Mouse (Mus musculus) midbrain, embryonic 11.5 days (tissue): ENCODE results near the gene Itih5. TPM values are rescaled to one million over a fixed set of nuclear protein-coding genes. Genes with fewer than 3 reads are reported as not detected.

Experiments used
- ATAC-seq: fragments of 200-750 bp; cut with Nextera tagmentation; 2 replicates; pipeline ENCODE4 v1.8.0; 2017; ENCODE audit warnings: moderate TSS enrichment, moderate library complexity; ENCODE audit not compliant: low FRiP score
- DNase-seq: peaks from one replicate; pipeline ENCODE4 v3.0.0; 2015; ENCODE audit warnings: low spot score; ENCODE audit errors: missing footprints
- H3K27ac ChIP-seq: fragments of 300-500 bp; sonication (generic); 2 replicates; pipeline ENCODE4 v1.5.1; 2014; ENCODE audit warnings: low read depth, low read length
- H3K27me3 ChIP-seq: fragments of 300-500 bp; sonication (generic); 2 replicates; pipeline ENCODE4 v1.6.1; 2014; ENCODE audit warnings: mild to moderate bottlenecking, low read length, moderate library complexity, mixed read lengths; ENCODE audit not compliant: control insufficient read depth, insufficient read depth
- H3K36me3 ChIP-seq: fragments of 300-500 bp; sonication (generic); 2 replicates; pipeline ENCODE4 v1.6.1; 2014; ENCODE audit warnings: mild to moderate bottlenecking, low read length, moderate library complexity, mixed read lengths; ENCODE audit not compliant: control insufficient read depth, insufficient read depth
- H3K4me1 ChIP-seq: fragments of 300-500 bp; sonication (generic); 2 replicates; pipeline ENCODE4 v1.6.1; 2014; ENCODE audit warnings: low read length; ENCODE audit not compliant: control insufficient read depth, insufficient read depth
- H3K4me2 ChIP-seq: fragments of 300-500 bp; sonication (generic); 2 replicates; pipeline ENCODE4 v1.6.1; 2014; ENCODE audit warnings: mild to moderate bottlenecking, moderate library complexity
- H3K4me3 ChIP-seq: fragments of 300-500 bp; sonication (generic); 2 replicates; pipeline ENCODE4 v1.5.1; 2014; ENCODE audit warnings: low read depth, low read length
- H3K9ac ChIP-seq: fragments of 300-500 bp; sonication (generic); 2 replicates; pipeline ENCODE4 v1.6.1; 2014; ENCODE audit warnings: low read length
- H3K9me3 ChIP-seq: fragments of 300-500 bp; sonication (generic); 2 replicates; pipeline ENCODE4 v1.6.1; 2016; ENCODE audit warnings: low read length; ENCODE audit not compliant: control insufficient read depth
- WGBS: fragments of 180-500 bp; shearing (Covaris S2); extraction: QIAGEN DNeasy Blood & Tissue Kit; methylation state at CpG from one replicate; pipeline ENCODE4 v1.1.7; 2014; 5-methylcytosine and 5-hydroxymethylcytosine counted together
- polyA plus RNA-seq: library from polyadenylated mRNA; unstranded; fragments of >200 nt; fragmentation: Nextera tagmentation; extraction: Ambion mirVana; gene quantifications from 2 replicates; pipeline ENCODE4 v1.2.1, GENCODE M21; 2014

Itih5 gene
- polyA plus RNA-seq, 1 experiment from 2014 or later: 7.4 TPM

GRCm38 (mm10) chr2:10204301-10204700, 50.9 kb downstream of the Itih5 start:
- H3K36me3 ChIP-seq: no peaks in the 10 kb centered on the region
- no peaks in the 10 kb centered on the region for H3K27me3 ChIP-seq
- peak; percentile 17 for DNase-seq
- no peak for ATAC-seq
- no peak overlapping the region for H3K4me3 ChIP-seq
- no peak overlapping the region for H3K27ac ChIP-seq
- 88% methylated on average over 3 of the region's 3 CpGs for WGBS
- H3K4me2 ChIP-seq: no peak overlapping the region
- no peaks in the 10 kb centered on the region for H3K9me3 ChIP-seq
- H3K9ac ChIP-seq: no peak overlapping the region
- H3K4me1 ChIP-seq: no peaks in the 10 kb centered on the region

GRCm38 (mm10) chr2:10213468-10213867, 60.1 kb downstream of the Itih5 start:
- no peak overlapping the region for H3K4me2 ChIP-seq
- H3K4me3 ChIP-seq: no peak overlapping the region
- no peak overlapping the region for H3K27ac ChIP-seq
- no peaks in the 10 kb centered on the region for H3K9me3 ChIP-seq
- DNase-seq: no peak
- no peaks in the 10 kb centered on the region for H3K27me3 ChIP-seq
- H3K4me1 ChIP-seq: no peaks in the 10 kb centered on the region
- ATAC-seq: no peak
- H3K36me3 ChIP-seq: no peaks in the 10 kb centered on the region
- H3K9ac ChIP-seq: no peak overlapping the region
- 88% methylated on average over 12 of the region's 12 CpGs for WGBS

- Histone ChIP-seq H3K4me1 (no peaks in the 10 kb centered on the region), H3K27ac (no peak overlapping the region), H3K9me3 (no peaks in the 10 kb centered on the region), H3K4me3 (no peak overlapping the region), H3K4me2 (no peak overlapping the region), H3K9ac (no peak overlapping the region), H3K36me3 (no peaks in the 10 kb centered on the region), H3K27me3 (no peaks in the 10 kb centered on the region)
- DNase-seq: no peak
- ATAC-seq: no peak
- WGBS: 77% methylated on average over 7 of the region's 7 CpGs
Observed at GRCm38 (mm10) chr2:10215876-10216565, 62.6 kb downstream of the Itih5 start.

GRCm38 (mm10) chr2:10216566-10217247, 63.3 kb downstream of the Itih5 start:
- DNase-seq (peak; percentile 91), ATAC-seq (peak; percentile 82)
- Histone ChIP-seq H3K4me2 (no peak overlapping the region), H3K4me3 (no peak overlapping the region), H3K9ac (no peak overlapping the region), H3K27me3 (no peaks in the 10 kb centered on the region), H3K9me3 (no peaks in the 10 kb centered on the region), H3K27ac (no peak overlapping the region; the same call in 1 of the 2 replicates), H3K36me3 (no peaks in the 10 kb centered on the region), H3K4me1 (no peaks in the 10 kb centered on the region)
- 32% methylated on average over 7 of the region's 7 CpGs for WGBS

GRCm38 (mm10) chr2:10221862-10222261, 68.5 kb downstream of the Itih5 start:
- Histone ChIP-seq H3K4me3 (no peak overlapping the region), H3K4me2 (no peak overlapping the region), H3K27ac (no peak overlapping the region), H3K4me1 (no peaks in the 10 kb centered on the region), H3K9ac (no peak overlapping the region), H3K36me3 (no peaks in the 10 kb centered on the region), H3K9me3 (no peaks in the 10 kb centered on the region), H3K27me3 (no peaks in the 10 kb centered on the region)
- WGBS: 92% methylated on average over 4 of the region's 4 CpGs
- no peak for ATAC-seq
- DNase-seq: no peak

GRCm38 (mm10) chr2:10226907-10227306, 73.5 kb downstream of the Itih5 start:
- Histone ChIP-seq H3K4me3 (no peak overlapping the region), H3K4me2 (no peak overlapping the region), H3K36me3 (no peaks in the 10 kb centered on the region), H3K9me3 (no peaks in the 10 kb centered on the region), H3K4me1 (no peaks in the 10 kb centered on the region), H3K9ac (no peak overlapping the region), H3K27ac (no peak overlapping the region), H3K27me3 (no peaks in the 10 kb centered on the region)
- ATAC-seq: no peak
- DNase-seq: no peak
- WGBS: 89% methylated on average over 1 of the region's 1 CpGs

GRCm38 (mm10) chr2:10231971-10232370, 78.6 kb downstream of the Itih5 start:
- WGBS: 84% methylated on average over 6 of the region's 6 CpGs
- no peak overlapping the region for H3K9ac ChIP-seq
- H3K4me1 ChIP-seq: no peaks in the 10 kb centered on the region
- no peak overlapping the region for H3K4me3 ChIP-seq
- ATAC-seq (no peak), DNase-seq (no peak)
- no peaks in the 10 kb centered on the region for H3K27me3 ChIP-seq
- no peak overlapping the region for H3K27ac ChIP-seq
- no peaks in the 10 kb centered on the region for H3K36me3 ChIP-seq
- H3K9me3 ChIP-seq: no peaks in the 10 kb centered on the region
- H3K4me2 ChIP-seq: no peak overlapping the region

- no peaks in the 10 kb centered on the region for H3K4me1 ChIP-seq
- no peak overlapping the region for H3K4me3 ChIP-seq
- H3K36me3 ChIP-seq: no peaks in the 10 kb centered on the region
- WGBS: 91% methylated on average over 2 of the region's 2 CpGs
- H3K27me3 ChIP-seq: no peaks in the 10 kb centered on the region
- H3K9me3 ChIP-seq: no peaks in the 10 kb centered on the region
- no peak overlapping the region for H3K4me2 ChIP-seq
- H3K9ac ChIP-seq: no peak overlapping the region
- H3K27ac ChIP-seq: no peak overlapping the region
- no peak for ATAC-seq
- DNase-seq: peak; percentile 59
Observed at GRCm38 (mm10) chr2:10236554-10236953, 83.2 kb downstream of the Itih5 start.

GRCm38 (mm10) chr2:10242970-10243369, 89.6 kb downstream of the Itih5 start:
- H3K9ac ChIP-seq: no peak overlapping the region
- H3K9me3 ChIP-seq: no peaks in the 10 kb centered on the region
- no peak overlapping the region for H3K4me3 ChIP-seq
- no peaks in the 10 kb centered on the region for H3K27me3 ChIP-seq
- DNase-seq (peak; percentile 89), ATAC-seq (0 out of 2 replicates have a peak, but pooled peaks have one; percentile 46)
- no peak overlapping the region for H3K4me2 ChIP-seq
- no peaks in the 10 kb centered on the region for H3K36me3 ChIP-seq
- peaks cover 3% of the 10 kb centered on the region for H3K4me1 ChIP-seq
- no peak overlapping the region for H3K27ac ChIP-seq
- WGBS: 6% methylated on average over 9 of the region's 9 CpGs
